Mouse (Mus musculus): Measurements from ENCODE around the gene Mvp.

Gene Mvp

GRCm38 (mm10) chr7:126951741-126952140 lies 62.7 kb downstream of the Mvp start:
- DNase-seq (ENCODE audit: low read depth in 1 of 2, low spot score in 2 of 2): no peak

- DNase-seq (ENCODE audit: low read depth in 1 of 2, low spot score in 2 of 2): no peak
Observed at GRCm38 (mm10) chr7:126950647-126951615, 63.5 kb downstream of the Mvp start.

GRCm38 (mm10) chr7:126949793-126950646 lies 64.4 kb downstream of the Mvp start, which contains the start of gene Sez6l2:
Sez6l2 (plus strand) TSS chr7:126950563.
- DNase-seq (ENCODE audit: low read depth in 1 of 2, low spot score in 2 of 2): peak; percentile 66 to 71

- DNase-seq (ENCODE audit: low read depth in 1 of 2, low spot score in 2 of 2): no peak
Observed at GRCm38 (mm10) chr7:126949403-126949792, 65.0 kb downstream of the Mvp start, which contains the start of gene Asphd1. Asphd1 (minus strand) TSS chr7:126949582.

GRCm38 (mm10) chr7:126948626-126949025 lies 65.8 kb downstream of the Mvp start:
- no peak for DNase-seq (ENCODE audit: low read depth in 1 of 2, low spot score in 2 of 2)

GRCm38 (mm10) chr7:126946530-126946929 lies 67.9 kb downstream of the Mvp start:
- DNase-seq (ENCODE audit: low read depth in 1 of 2, low spot score in 2 of 2): no peak

GRCm38 (mm10) chr7:126941801-126942200 lies 72.6 kb downstream of the Mvp start:
- no peak for DNase-seq (ENCODE audit: low read depth in 1 of 2, low spot score in 2 of 2)

GRCm38 (mm10) chr7:126941171-126941570 lies 73.2 kb downstream of the Mvp start:
- DNase-seq (ENCODE audit: low read depth in 1 of 2, low spot score in 2 of 2): no peak
